Mouse (Mus musculus) heart, embryonic 10.5 days (tissue): ENCODE results near the gene Gm5725. TPM values are rescaled to one million over a fixed set of nuclear protein-coding genes. Genes with fewer than 3 reads are reported as not detected.
"Not testable (repeated sequence)": the region's sequence is repeated elsewhere in the genome, so short reads cannot be mapped to it uniquely, and the experiment has no call there.

ENCODE experiments used
- DNase-seq: peaks from one replicate; pipeline ENCODE4 v3.0.0-alpha.2; 2017; ENCODE audit warnings: low spot score
- H3K27ac ChIP-seq: fragments of 300-500 bp; sonication (generic); 2 replicates; pipeline ENCODE4 v1.5.1; 2016; ENCODE audit warnings: mild to moderate bottlenecking
- H3K27me3 ChIP-seq: fragments of 300-500 bp; sonication (generic); 2 replicates; pipeline ENCODE4 v1.6.1; 2016; ENCODE audit warnings: mild to moderate bottlenecking; ENCODE audit not compliant: poor library complexity, insufficient read depth, severe bottlenecking
- H3K36me3 ChIP-seq: fragments of 300-500 bp; sonication (generic); 2 replicates; pipeline ENCODE4 v1.6.1; 2016; ENCODE audit warnings: mild to moderate bottlenecking, moderate library complexity
- H3K4me1 ChIP-seq: fragments of 300-500 bp; sonication (generic); 2 replicates; pipeline ENCODE4 v1.6.1; 2016; ENCODE audit warnings: mild to moderate bottlenecking
- H3K4me3 ChIP-seq: fragments of 300-500 bp; sonication (generic); 2 replicates; pipeline ENCODE4 v1.5.1; 2016; ENCODE audit warnings: mild to moderate bottlenecking, moderate library complexity
- H3K9me3 ChIP-seq: fragments of 300-500 bp; sonication (generic); 2 replicates; pipeline ENCODE4 v1.6.1; 2016; ENCODE audit warnings: mild to moderate bottlenecking, moderate library complexity
- WGBS: fragments of 180-500 bp; shearing (Covaris S2); methylation state at CpG from one replicate; pipeline ENCODE4 v1.1.7; 2016; 5-methylcytosine and 5-hydroxymethylcytosine counted together
- polyA plus RNA-seq: library from polyadenylated mRNA; unstranded; fragments of >200 nt; fragmentation: Nextera tagmentation; extraction: Ambion mirVana; gene quantifications from 2 replicates; pipeline ENCODE4 v1.2.1, GENCODE M21; 2016

Gene Gm5725
- polyA plus RNA-seq = not detected in 2 replicates

- not testable (repeated sequence) for DNase-seq, H3K4me3 ChIP-seq, H3K27me3 ChIP-seq, H3K4me1 ChIP-seq, H3K36me3 ChIP-seq, H3K27ac ChIP-seq, H3K9me3 ChIP-seq
- WGBS = no CpG with 5 or more reads among the region's 1 CpGs
Observed at GRCm38 (mm10) chr7:21844167-21844566, at the start of gene Gm5725. TSS of gene Gm5725 (minus strand) at chr7:21844267.

DNA sequence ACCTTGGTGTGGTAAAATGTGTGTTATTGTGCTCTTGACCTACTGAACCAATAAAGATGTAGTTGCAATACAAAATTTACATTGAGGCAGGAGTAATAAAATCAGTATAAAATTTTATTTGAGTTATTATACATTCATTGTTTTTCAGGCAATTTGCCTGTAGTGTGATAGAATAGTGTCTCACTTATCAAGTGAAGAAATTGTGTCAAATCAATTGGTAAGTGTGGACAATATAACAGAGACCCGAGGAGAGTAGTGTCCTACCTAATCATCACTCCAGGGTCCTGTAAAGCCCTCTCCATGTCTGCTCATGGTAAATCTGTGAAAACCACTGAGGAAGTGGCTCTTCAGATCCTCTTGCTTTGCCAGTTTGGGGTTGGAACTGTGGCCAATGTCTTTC lies 12.0 kb downstream of the Gm5725 start, which contains the start of gene Vmn1r135:
Gene Vmn1r135, plus strand, starts transcription at position 301 of the 400 bp plus-strand sequence.
- no CpG with 5 or more reads among the region's 1 CpGs for WGBS
- not testable (repeated sequence) for H3K36me3 ChIP-seq, H3K9me3 ChIP-seq, H3K4me1 ChIP-seq, H3K27me3 ChIP-seq, H3K27ac ChIP-seq, H3K4me3 ChIP-seq, DNase-seq

GRCm38 (mm10) chr7:21796628-21797027 lies 47.4 kb downstream of the Gm5725 start, which contains the start of gene Gm4177:
TSS of gene Gm4177 (minus strand) at chr7:21796728.
- DNase-seq, H3K27ac ChIP-seq, H3K4me1 ChIP-seq, H3K4me3 ChIP-seq, H3K36me3 ChIP-seq, H3K27me3 ChIP-seq, H3K9me3 ChIP-seq: not testable (repeated sequence)
- WGBS = no CpG with 5 or more reads among the region's 3 CpGs

Other genes starting within 250 kb of the Gm5725 start
- not detected in 2 replicates for gene Vmn1r132, start 230.2 kb downstream of the Gm5725 start, polyA plus RNA-seq
- not detected in 2 replicates for gene Gm4175, start 82.8 kb downstream of the Gm5725 start, polyA plus RNA-seq
- gene Gm4177, start 47.5 kb downstream of the Gm5725 start, polyA plus RNA-seq = not detected in 2 replicates
- gene Vmn1r135, start 11.9 kb downstream of the Gm5725 start, polyA plus RNA-seq = not detected in 2 replicates
- gene Gm5891, start 77.0 kb upstream of the Gm5725 start, polyA plus RNA-seq = not detected in 2 replicates
- gene Vmn1r137, start 150.3 kb upstream of the Gm5725 start, polyA plus RNA-seq = not detected in 2 replicates
- gene Vmn1r138, start 184.6 kb upstream of the Gm5725 start, polyA plus RNA-seq = not detected in 2 replicates
- not detected in 2 replicates for gene Gm6176, start 212.0 kb upstream of the Gm5725 start, polyA plus RNA-seq
- gene Vmn1r139, start 224.8 kb upstream of the Gm5725 start, polyA plus RNA-seq = not detected in 2 replicates